Mouse (Mus musculus): ENCODE data around the gene Zfp57. TPM values are rescaled to one million over a fixed set of nuclear protein-coding genes. Genes with fewer than 3 reads are reported as not detected.

Zfp57 gene
- polyA plus RNA-seq, 1 experiment, result not detected

GRCm38 (mm10) chr17:37047332-37047976, 46.5 kb downstream of the Zfp57 start:
- no peak overlapping the region for H3K27ac ChIP-seq (ENCODE audit: insufficient read depth, low read depth, low read length)
- whole genome bisulfite sequencing, result 31% methylated on average over 19 of the region's 19 CpGs
- peaks cover 20% of the 10 kb centered on the region for H3K4me1 ChIP-seq (ENCODE audit: control insufficient read depth, insufficient read depth, low read length)
- TF ChIP-seq POLR2A (IDR thresholded peaks at IDR 0.05; ENCODE audit: insufficient read depth, low read depth, low read length), result no peak
- no peak for TF ChIP-seq CTCF (IDR thresholded peaks at IDR 0.05; ENCODE audit: insufficient read depth, low read depth, low read length)
- H3K4me3 ChIP-seq (ENCODE audit: insufficient read depth, low read depth, low read length), result peak overlapping the region; percentile 95

DNA sequence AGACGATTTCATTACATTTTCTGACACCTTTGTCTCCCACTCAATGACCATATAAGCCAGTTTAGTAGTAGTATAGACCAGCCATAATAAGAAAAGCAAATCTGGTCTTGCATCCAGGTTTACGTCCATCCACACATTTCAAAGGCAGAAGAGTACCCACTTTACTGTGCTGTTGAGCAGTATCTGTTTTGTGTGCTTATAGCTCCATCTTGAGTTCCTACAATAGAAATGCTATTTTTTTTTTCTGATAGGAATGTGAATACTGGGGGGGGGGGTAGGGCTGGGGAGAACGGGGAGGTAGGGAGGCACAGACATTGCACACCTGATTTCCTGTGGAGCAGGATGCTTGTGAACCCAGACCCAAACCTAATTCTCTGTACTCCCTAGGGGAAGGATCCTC, 47.0 kb downstream of the Zfp57 start:
- no peak overlapping the region for H3K27ac ChIP-seq (ENCODE audit: insufficient read depth, low read depth, low read length)

DNA sequence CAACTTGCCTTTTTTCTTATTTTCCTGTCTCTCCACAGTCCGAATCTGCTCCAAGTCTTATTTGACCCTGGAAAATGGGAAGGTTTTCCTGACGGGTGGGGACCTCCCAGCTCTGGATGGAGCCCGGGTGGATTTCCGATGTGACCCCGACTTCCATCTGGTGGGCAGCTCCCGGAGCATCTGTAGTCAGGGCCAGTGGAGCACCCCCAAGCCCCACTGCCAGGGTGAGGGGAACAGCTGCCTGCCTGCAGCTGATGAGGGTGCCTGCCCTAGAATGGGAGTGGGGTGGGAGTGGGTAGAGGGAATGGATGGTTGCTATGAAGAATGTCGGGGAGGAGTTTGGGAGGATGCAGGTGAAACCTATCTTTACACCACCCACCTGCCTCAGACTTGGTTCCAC, 47.4 kb downstream of the Zfp57 start:
- 58% methylated on average over 7 of the region's 7 CpGs for WGBS
- TF ChIP-seq CTCF (IDR thresholded peaks at IDR 0.05; ENCODE audit: insufficient read depth, low read depth, low read length), result no peak
- no peak for TF ChIP-seq POLR2A (IDR thresholded peaks at IDR 0.05; ENCODE audit: insufficient read depth, low read depth, low read length)
- peak overlapping the region; percentile 17; the same call in 1 of the 2 replicates for H3K4me3 ChIP-seq (ENCODE audit: insufficient read depth, low read depth, low read length)
- H3K4me1 ChIP-seq (ENCODE audit: control insufficient read depth, insufficient read depth, low read length), result peaks cover 24% of the 10 kb centered on the region
- no peak overlapping the region for H3K27ac ChIP-seq (ENCODE audit: insufficient read depth, low read depth, low read length)

More for the DNA sequence above, 47.0 kb downstream of the Zfp57 start:
- Histone ChIP-seq H3K4me3 (ENCODE audit: insufficient read depth, low read depth, low read length) (peak overlapping the region; percentile 17; the same call in 1 of the 2 replicates), H3K4me1 (ENCODE audit: control insufficient read depth, insufficient read depth, low read length) (peaks cover 21% of the 10 kb centered on the region)
- no peak for TF ChIP-seq CTCF (IDR thresholded peaks at IDR 0.05; ENCODE audit: insufficient read depth, low read depth, low read length)
- TF ChIP-seq POLR2A (IDR thresholded peaks at IDR 0.05; ENCODE audit: insufficient read depth, low read depth, low read length), result no peak
- 22% methylated on average over 3 of the region's 3 CpGs for WGBS

- WGBS, result 3% methylated on average over 39 of the region's 39 CpGs
Measured at GRCm38 (mm10) chr17:37049570-37050310, 48.8 kb downstream of the Zfp57 start.

GRCm38 (mm10) chr17:37050399-37050798, 49.4 kb downstream of the Zfp57 start:
- TF ChIP-seq CTCF (IDR thresholded peaks at IDR 0.05; ENCODE audit: insufficient read depth, low read depth, low read length), result no peak
- peak; percentile 97 for TF ChIP-seq POLR2A (IDR thresholded peaks at IDR 0.05; ENCODE audit: insufficient read depth, low read depth, low read length)
- H3K27ac ChIP-seq (ENCODE audit: insufficient read depth, low read depth, low read length), result peak overlapping the region; percentile 95
- H3K4me3 ChIP-seq (ENCODE audit: insufficient read depth, low read depth, low read length), result peak overlapping the region; percentile 71
- peaks cover 32% of the 10 kb centered on the region for H3K4me1 ChIP-seq (ENCODE audit: control insufficient read depth, insufficient read depth, low read length)
- 2% methylated on average over 22 of the region's 22 CpGs for WGBS

More at GRCm38 (mm10) chr17:37049570-37050310, 48.8 kb downstream of the Zfp57 start:
- H3K4me1 ChIP-seq (ENCODE audit: control insufficient read depth, insufficient read depth, low read length), result peaks cover 34% of the 10 kb centered on the region
- H3K4me3 ChIP-seq (ENCODE audit: insufficient read depth, low read depth, low read length), result peak overlapping the region; percentile 71
- TF ChIP-seq POLR2A (IDR thresholded peaks at IDR 0.05; ENCODE audit: insufficient read depth, low read depth, low read length), result no peak
- TF ChIP-seq CTCF (IDR thresholded peaks at IDR 0.05; ENCODE audit: insufficient read depth, low read depth, low read length), result peak; percentile 64
- peak overlapping the region; percentile 95 for H3K27ac ChIP-seq (ENCODE audit: insufficient read depth, low read depth, low read length)

DNA sequence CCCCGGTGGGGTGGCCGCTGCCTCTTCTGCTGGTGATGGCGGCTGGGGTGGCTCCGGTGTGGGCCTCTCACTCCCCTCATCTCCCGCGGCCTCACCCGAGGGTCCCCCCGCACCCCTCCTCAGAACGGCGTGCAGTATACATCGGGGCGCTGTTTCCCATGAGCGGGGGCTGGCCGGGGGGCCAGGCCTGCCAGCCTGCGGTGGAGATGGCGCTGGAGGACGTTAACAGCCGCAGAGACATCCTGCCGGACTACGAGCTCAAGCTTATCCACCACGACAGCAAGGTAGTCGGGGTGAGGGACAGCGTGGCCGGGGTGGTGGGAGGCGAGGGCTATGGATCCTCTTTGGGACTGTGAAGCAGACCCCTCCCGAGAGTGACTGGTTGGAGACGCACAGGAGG, 49.9 kb downstream of the Zfp57 start:
- Histone ChIP-seq H3K27ac (ENCODE audit: insufficient read depth, low read depth, low read length) (peak overlapping the region; percentile 68), H3K4me1 (ENCODE audit: control insufficient read depth, insufficient read depth, low read length) (peaks cover 36% of the 10 kb centered on the region), H3K4me3 (ENCODE audit: insufficient read depth, low read depth, low read length) (peak overlapping the region; percentile 71)
- no peak for TF ChIP-seq CTCF (IDR thresholded peaks at IDR 0.05; ENCODE audit: insufficient read depth, low read depth, low read length)
- WGBS, result 4% methylated on average over 27 of the region's 27 CpGs

- peak overlapping the region; percentile 21; the same call in 1 of the 2 replicates for H3K4me3 ChIP-seq (ENCODE audit: insufficient read depth, low read depth, low read length)
- no peak for TF ChIP-seq CTCF (IDR thresholded peaks at IDR 0.05; ENCODE audit: insufficient read depth, low read depth, low read length)
- TF ChIP-seq POLR2A (IDR thresholded peaks at IDR 0.05; ENCODE audit: insufficient read depth, low read depth, low read length), result no peak
- H3K27ac ChIP-seq (ENCODE audit: insufficient read depth, low read depth, low read length), result no peak overlapping the region
- H3K4me1 ChIP-seq (ENCODE audit: control insufficient read depth, insufficient read depth, low read length), result peaks cover 41% of the 10 kb centered on the region
- WGBS, result 17% methylated on average over 4 of the region's 4 CpGs
Measured at GRCm38 (mm10) chr17:37051745-37052144, 50.8 kb downstream of the Zfp57 start.

GRCm38 (mm10) chr17:37056957-37057356, 56.0 kb downstream of the Zfp57 start:
- WGBS, result 36% methylated on average over 6 of the region's 6 CpGs
- no peak overlapping the region for H3K27ac ChIP-seq (ENCODE audit: insufficient read depth, low read depth, low read length)
- H3K4me1 ChIP-seq (ENCODE audit: control insufficient read depth, insufficient read depth, low read length), result peaks cover 30% of the 10 kb centered on the region
- TF ChIP-seq CTCF (IDR thresholded peaks at IDR 0.05; ENCODE audit: insufficient read depth, low read depth, low read length), result no peak
- TF ChIP-seq POLR2A (IDR thresholded peaks at IDR 0.05; ENCODE audit: insufficient read depth, low read depth, low read length), result no peak
- H3K4me3 ChIP-seq (ENCODE audit: insufficient read depth, low read depth, low read length), result no peak overlapping the region

Other genes with a start within 250 kb of the Zfp57 start
- gene H2-M10.5, start 228.3 kb upstream of the Zfp57 start, polyA plus RNA-seq (2012; ENCODE audit: insufficient read depth, insufficient read length, low replicate concordance, missing spikeins), result not detected in 2 replicates
- gene H2-M10.6, start 189.0 kb upstream of the Zfp57 start, polyA plus RNA-seq (2012; ENCODE audit: insufficient read depth, insufficient read length, low replicate concordance, missing spikeins), result not detected in 2 replicates
- gene Trim26, start 164.0 kb upstream of the Zfp57 start, polyA plus RNA-seq (2012; ENCODE audit: insufficient read depth, insufficient read length, low replicate concordance, missing spikeins), result not detected in 2 replicates
- gene Trim15, start 134.0 kb upstream of the Zfp57 start, polyA plus RNA-seq (2012; ENCODE audit: insufficient read depth, insufficient read length, low replicate concordance, missing spikeins), result not detected in 2 replicates
- gene Trim10, start 131.6 kb upstream of the Zfp57 start, polyA plus RNA-seq (2012; ENCODE audit: insufficient read depth, insufficient read length, low replicate concordance, missing spikeins), result not detected in 2 replicates
- gene Trim40, start 111.0 kb upstream of the Zfp57 start, polyA plus RNA-seq (2012; ENCODE audit: insufficient read depth, insufficient read length, low replicate concordance, missing spikeins), result not detected in 2 replicates
- gene Trim31, start 103.0 kb upstream of the Zfp57 start, polyA plus RNA-seq (2012; ENCODE audit: insufficient read depth, insufficient read length, low replicate concordance, missing spikeins), result not detected in 2 replicates
- not detected in 2 replicates for gene Rnf39, start 58.2 kb upstream of the Zfp57 start, polyA plus RNA-seq (2012; ENCODE audit: insufficient read depth, insufficient read length, low replicate concordance, missing spikeins)
- not detected in 2 replicates for gene Ppp1r11, start 49.4 kb upstream of the Zfp57 start, polyA plus RNA-seq (2012; ENCODE audit: insufficient read depth, insufficient read length, low replicate concordance, missing spikeins)
- not detected in 2 replicates for gene Znrd1, start 42.6 kb upstream of the Zfp57 start, polyA plus RNA-seq (2012; ENCODE audit: insufficient read depth, insufficient read length, low replicate concordance, missing spikeins)
- gene Znrd1as, start 42.6 kb upstream of the Zfp57 start, polyA plus RNA-seq (2012; ENCODE audit: insufficient read depth, insufficient read length, low replicate concordance, missing spikeins), result not detected in 2 replicates
- not detected in 2 replicates for gene 2410137M14Rik, start 19.9 kb upstream of the Zfp57 start, polyA plus RNA-seq (2012; ENCODE audit: insufficient read depth, insufficient read length, low replicate concordance, missing spikeins)
- not detected in 2 replicates for gene H2-M5, start 11.6 kb upstream of the Zfp57 start, polyA plus RNA-seq (2012; ENCODE audit: insufficient read depth, insufficient read length, low replicate concordance, missing spikeins)
- not detected in 2 replicates for gene Mog, start 22.2 kb downstream of the Zfp57 start, polyA plus RNA-seq (2012; ENCODE audit: insufficient read depth, insufficient read length, low replicate concordance, missing spikeins)
- gene Gabbr1, start 44.8 kb downstream of the Zfp57 start, polyA plus RNA-seq (2012; ENCODE audit: insufficient read depth, insufficient read length, low replicate concordance, missing spikeins), result 220 and 221 TPM in 2 replicates
- not detected in 2 replicates for gene Olfr90, start 87.3 kb downstream of the Zfp57 start, polyA plus RNA-seq (2012; ENCODE audit: insufficient read depth, insufficient read length, low replicate concordance, missing spikeins)
- not detected in 2 replicates for gene Olfr91, start 97.1 kb downstream of the Zfp57 start, polyA plus RNA-seq (2012; ENCODE audit: insufficient read depth, insufficient read length, low replicate concordance, missing spikeins)
- not detected in 2 replicates for gene Olfr92, start 118.9 kb downstream of the Zfp57 start, polyA plus RNA-seq (2012; ENCODE audit: insufficient read depth, insufficient read length, low replicate concordance, missing spikeins)
- gene Olfr93, start 160.3 kb downstream of the Zfp57 start, polyA plus RNA-seq (2012; ENCODE audit: insufficient read depth, insufficient read length, low replicate concordance, missing spikeins), result not detected in 2 replicates
- gene Ubd, start 192.7 kb downstream of the Zfp57 start, polyA plus RNA-seq (2012; ENCODE audit: insufficient read depth, insufficient read length, low replicate concordance, missing spikeins), result not detected in 2 replicates
- not detected in 2 replicates for gene Olfr94, start 199.8 kb downstream of the Zfp57 start, polyA plus RNA-seq (2012; ENCODE audit: insufficient read depth, insufficient read length, low replicate concordance, missing spikeins)
- gene Olfr95, start 212.0 kb downstream of the Zfp57 start, polyA plus RNA-seq (2012; ENCODE audit: insufficient read depth, insufficient read length, low replicate concordance, missing spikeins), result not detected in 2 replicates
- not detected in 2 replicates for gene Olfr96, start 219.0 kb downstream of the Zfp57 start, polyA plus RNA-seq (2012; ENCODE audit: insufficient read depth, insufficient read length, low replicate concordance, missing spikeins)
- gene Olfr97, start 236.2 kb downstream of the Zfp57 start, polyA plus RNA-seq (2012; ENCODE audit: insufficient read depth, insufficient read length, low replicate concordance, missing spikeins), result not detected in 2 replicates